Mouse (Mus musculus): ENCODE measurements around the gene Slit1. TPM values are rescaled to one million over a fixed set of nuclear protein-coding genes. Genes with fewer than 3 reads are reported as not detected.

Gene Slit1
- polyA plus RNA-seq, 1 experiment from 2014 or later, result 0.07 TPM

- Histone ChIP-seq H3K27ac (no peak overlapping the region), H3K9me3 (replicated peaks) (no peaks in the 10 kb centered on the region), H3K4me3 (no peak overlapping the region), H3K4me1 (0 out of 2 replicates have a peak, but pooled peaks cover 6% of the 10 kb centered on the region), H3K27me3 (replicated peaks) (peaks cover 14% of the 10 kb centered on the region; the same call in 1 of the 2 replicates), H3K9ac (no peak overlapping the region), H3K4me2 (no peak overlapping the region), H3K36me3 (no peaks in the 10 kb centered on the region)
- WGBS (ENCODE audit: insufficient replicate concordance), result no CpG with 5 or more reads among the region's 1 CpGs
- no peak for ATAC-seq
Measured at GRCm38 (mm10) chr19:41680267-41680666, 63.2 kb downstream of the Slit1 start.

- H3K4me1 ChIP-seq, result 0 out of 2 replicates have a peak, but pooled peaks cover 6% of the 10 kb centered on the region
- 34% methylated on average over 15 of the region's 15 CpGs for WGBS (ENCODE audit: insufficient replicate concordance)
- ATAC-seq, result no peak
- no peak overlapping the region for H3K9ac ChIP-seq
- no peak overlapping the region for H3K4me3 ChIP-seq
- H3K27me3 ChIP-seq (replicated peaks), result peaks cover 10% of the 10 kb centered on the region; the same call in 1 of the 2 replicates
- no peaks in the 10 kb centered on the region for H3K9me3 ChIP-seq (replicated peaks)
- no peaks in the 10 kb centered on the region for H3K36me3 ChIP-seq
- H3K27ac ChIP-seq, result no peak overlapping the region
- H3K4me2 ChIP-seq, result no peak overlapping the region
Measured at GRCm38 (mm10) chr19:41679028-41679427, 64.4 kb downstream of the Slit1 start.

- H3K4me2 ChIP-seq, result no peak overlapping the region
- WGBS (ENCODE audit: insufficient replicate concordance), result 15% methylated on average over 4 of the region's 4 CpGs
- H3K9ac ChIP-seq, result no peak overlapping the region
- peaks cover 10% of the 10 kb centered on the region; the same call in 1 of the 2 replicates for H3K27me3 ChIP-seq (replicated peaks)
- no peak overlapping the region for H3K27ac ChIP-seq
- 0 out of 2 replicates have a peak, but pooled peaks cover 6% of the 10 kb centered on the region for H3K4me1 ChIP-seq
- no peak overlapping the region for H3K4me3 ChIP-seq
- ATAC-seq, result peak; percentile 70
- no peaks in the 10 kb centered on the region for H3K36me3 ChIP-seq
- no peaks in the 10 kb centered on the region for H3K9me3 ChIP-seq (replicated peaks)
Measured at GRCm38 (mm10) chr19:41677575-41677974, 65.9 kb downstream of the Slit1 start.

GRCm38 (mm10) chr19:41675583-41675982 lies 67.9 kb downstream of the Slit1 start:
- Histone ChIP-seq H3K4me2 (no peak overlapping the region), H3K9me3 (replicated peaks) (no peaks in the 10 kb centered on the region), H3K4me3 (no peak overlapping the region), H3K36me3 (no peaks in the 10 kb centered on the region), H3K27me3 (replicated peaks) (peaks cover 6% of the 10 kb centered on the region; the same call in 1 of the 2 replicates), H3K4me1 (0 out of 2 replicates have a peak, but pooled peaks cover 6% of the 10 kb centered on the region), H3K9ac (no peak overlapping the region), H3K27ac (no peak overlapping the region)
- WGBS (ENCODE audit: insufficient replicate concordance), result 67% methylated on average over 8 of the region's 8 CpGs
- no peak for ATAC-seq

GRCm38 (mm10) chr19:41674366-41674765 lies 69.1 kb downstream of the Slit1 start:
- Histone ChIP-seq H3K4me1 (0 out of 2 replicates have a peak, but pooled peaks cover 6% of the 10 kb centered on the region), H3K9me3 (replicated peaks) (no peaks in the 10 kb centered on the region), H3K36me3 (no peaks in the 10 kb centered on the region), H3K9ac (no peak overlapping the region), H3K4me2 (no peak overlapping the region), H3K27me3 (replicated peaks) (peaks cover 9% of the 10 kb centered on the region; the same call in 1 of the 2 replicates), H3K4me3 (no peak overlapping the region), H3K27ac (no peak overlapping the region)
- WGBS (ENCODE audit: insufficient replicate concordance), result 42% methylated on average over 4 of the region's 4 CpGs
- no peak for ATAC-seq

- Histone ChIP-seq H3K36me3 (no peaks in the 10 kb centered on the region), H3K27ac (no peak overlapping the region), H3K9ac (no peak overlapping the region), H3K4me2 (no peak overlapping the region), H3K27me3 (replicated peaks) (peaks cover 9% of the 10 kb centered on the region; the same call in 1 of the 2 replicates), H3K4me3 (no peak overlapping the region), H3K4me1 (0 out of 2 replicates have a peak, but pooled peaks cover 6% of the 10 kb centered on the region), H3K9me3 (replicated peaks) (no peaks in the 10 kb centered on the region)
- 58% methylated on average over 4 of the region's 4 CpGs for WGBS (ENCODE audit: insufficient replicate concordance)
- no peak for ATAC-seq
Measured at GRCm38 (mm10) chr19:41672836-41673235, 70.6 kb downstream of the Slit1 start.

- Histone ChIP-seq H3K9ac (no peak overlapping the region), H3K4me1 (no peaks in the 10 kb centered on the region), H3K4me3 (no peak overlapping the region), H3K9me3 (replicated peaks) (no peaks in the 10 kb centered on the region), H3K36me3 (no peaks in the 10 kb centered on the region), H3K27ac (no peak overlapping the region), H3K27me3 (replicated peaks) (peaks cover 17% of the 10 kb centered on the region), H3K4me2 (no peak overlapping the region)
- WGBS (ENCODE audit: insufficient replicate concordance), result 60% methylated on average over 7 of the region's 7 CpGs
- ATAC-seq, result no peak
Measured at GRCm38 (mm10) chr19:41670931-41671330, 72.5 kb downstream of the Slit1 start.

- Histone ChIP-seq H3K4me1 (no peaks in the 10 kb centered on the region), H3K4me3 (no peak overlapping the region), H3K27ac (no peak overlapping the region), H3K36me3 (no peaks in the 10 kb centered on the region), H3K27me3 (replicated peaks) (peaks cover 22% of the 10 kb centered on the region), H3K9me3 (replicated peaks) (no peaks in the 10 kb centered on the region), H3K4me2 (no peak overlapping the region), H3K9ac (no peak overlapping the region)
- ATAC-seq, result no peak
- 34% methylated on average over 5 of the region's 5 CpGs for WGBS (ENCODE audit: insufficient replicate concordance)
Measured at GRCm38 (mm10) chr19:41670473-41670872, 73.0 kb downstream of the Slit1 start.

- Histone ChIP-seq H3K27ac (no peak overlapping the region), H3K9ac (no peak overlapping the region), H3K4me3 (no peak overlapping the region), H3K36me3 (no peaks in the 10 kb centered on the region), H3K9me3 (replicated peaks) (no peaks in the 10 kb centered on the region), H3K4me1 (no peaks in the 10 kb centered on the region), H3K27me3 (replicated peaks) (peaks cover 28% of the 10 kb centered on the region), H3K4me2 (no peak overlapping the region)
- no peak for ATAC-seq
- 48% methylated on average over 12 of the region's 12 CpGs for WGBS (ENCODE audit: insufficient replicate concordance)
Measured at GRCm38 (mm10) chr19:41669747-41670342, 73.6 kb downstream of the Slit1 start.

- ATAC-seq, result no peak
- no peaks in the 10 kb centered on the region for H3K36me3 ChIP-seq
- H3K9ac ChIP-seq, result no peak overlapping the region
- no peak overlapping the region for H3K4me3 ChIP-seq
- no peak overlapping the region for H3K27ac ChIP-seq
- no peak overlapping the region for H3K4me2 ChIP-seq
- H3K9me3 ChIP-seq (replicated peaks), result no peaks in the 10 kb centered on the region
- no peaks in the 10 kb centered on the region for H3K4me1 ChIP-seq
- 11% methylated on average over 6 of the region's 6 CpGs for WGBS (ENCODE audit: insufficient replicate concordance)
- H3K27me3 ChIP-seq (replicated peaks), result peaks cover 47% of the 10 kb centered on the region
Measured at GRCm38 (mm10) chr19:41667591-41667990, 75.9 kb downstream of the Slit1 start.

- H3K4me3 ChIP-seq, result no peak overlapping the region
- H3K4me2 ChIP-seq, result no peak overlapping the region
- H3K9ac ChIP-seq, result no peak overlapping the region
- H3K27me3 ChIP-seq (replicated peaks), result peaks cover 51% of the 10 kb centered on the region
- H3K9me3 ChIP-seq (replicated peaks), result no peaks in the 10 kb centered on the region
- H3K27ac ChIP-seq, result no peak overlapping the region
- ATAC-seq, result no peak
- WGBS (ENCODE audit: insufficient replicate concordance), result 31% methylated on average over 4 of the region's 4 CpGs
- no peaks in the 10 kb centered on the region for H3K36me3 ChIP-seq
- no peaks in the 10 kb centered on the region for H3K4me1 ChIP-seq
Measured at GRCm38 (mm10) chr19:41665941-41666340, 77.5 kb downstream of the Slit1 start.

GRCm38 (mm10) chr19:41663506-41664242 lies 79.8 kb downstream of the Slit1 start:
- ATAC-seq, result no peak

More at GRCm38 (mm10) chr19:41663506-41664242, 79.8 kb downstream of the Slit1 start:
- 23% methylated on average over 13 of the region's 13 CpGs for WGBS (ENCODE audit: insufficient replicate concordance)
- peaks cover 57% of the 10 kb centered on the region for H3K27me3 ChIP-seq (replicated peaks)
- H3K36me3 ChIP-seq, result no peaks in the 10 kb centered on the region
- H3K9ac ChIP-seq, result no peak overlapping the region
- no peak overlapping the region for H3K27ac ChIP-seq
- no peak overlapping the region for H3K4me2 ChIP-seq
- no peaks in the 10 kb centered on the region for H3K4me1 ChIP-seq
- no peak overlapping the region for H3K4me3 ChIP-seq
- H3K9me3 ChIP-seq (replicated peaks), result no peaks in the 10 kb centered on the region

Measured in liver, embryonic 12.5 days (tissue).